Mouse (Mus musculus) bone marrow macrophage, adult 2 months (primary cell): ENCODE data around the gene Gnb3.

Experiments used
- CTCF ChIP-seq: IDR thresholded peaks from 2 replicates; pipeline ENCODE4 v1.5.1; 2012; ENCODE audit warnings: low read depth, mild to moderate bottlenecking, low read length, moderate library complexity
- POLR2A ChIP-seq: IDR thresholded peaks from 2 replicates; pipeline ENCODE4 v1.6.1; 2012; ENCODE audit warnings: mild to moderate bottlenecking, low read depth, low read length, borderline replicate concordance

DNA sequence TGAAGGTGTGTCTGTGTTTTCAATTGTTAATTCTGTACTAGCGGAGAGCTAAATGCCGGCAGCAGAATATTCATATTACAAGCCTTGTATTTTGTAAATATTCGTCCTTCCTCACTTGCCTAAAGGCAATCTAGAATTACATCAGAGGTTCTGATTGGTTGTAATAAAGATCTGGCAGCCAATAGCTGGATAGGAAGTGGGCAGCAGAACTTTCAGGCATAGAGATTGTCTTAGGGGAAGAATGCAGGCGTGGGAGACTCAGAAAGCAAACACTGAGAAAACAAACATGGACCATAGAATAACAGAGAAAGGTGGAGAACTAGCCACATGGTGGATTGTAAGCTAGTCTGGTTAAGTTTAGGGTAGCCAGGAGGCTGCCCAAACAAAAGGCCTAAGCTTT lies 50.0 kb downstream of the Gnb3 start:
- TF ChIP-seq POLR2A (no peak), CTCF (no peak)
